Mouse (Mus musculus) cerebellum, adult 2 months (tissue): Measurements from ENCODE around the gene Plekha3. TPM values are rescaled to one million over a fixed set of nuclear protein-coding genes. Genes with fewer than 3 reads are reported as not detected.
A peak's percentile ranks its signal among the peaks of the same experiment; 100 is the strongest.

Experiments
- DNase-seq, 2 experiments: peaks; one replicate each; pipeline ENCODE4 v3.0.0; 2021
- H3K27ac ChIP-seq: fragments of 200-500 bp; 2 replicates; pipeline ENCODE4 v1.5.1; 2012; ENCODE audit warnings: low read length, control low read depth, inconsistent platforms; ENCODE audit not compliant: insufficient read depth
- H3K27me3 ChIP-seq: fragments of 200-500 bp; 2 replicates; pipeline ENCODE4 v1.6.1; 2012; ENCODE audit warnings: inconsistent platforms, mild to moderate bottlenecking, low read length, moderate library complexity; ENCODE audit not compliant: control insufficient read depth, insufficient read depth
- H3K4me1 ChIP-seq: fragments of 200-500 bp; 2 replicates; pipeline ENCODE4 v1.6.1; 2011; ENCODE audit warnings: low read length; ENCODE audit not compliant: control insufficient read depth, insufficient read depth
- H3K4me3 ChIP-seq: fragments of 200-500 bp; replicated peaks from 2 replicates; pipeline ENCODE3; 2011; ENCODE audit warnings: mild to moderate bottlenecking, low read depth, low read length, control low read depth; ENCODE audit not compliant: insufficient read depth
- CTCF ChIP-seq: fragments of 200-500 bp; IDR thresholded peaks from 2 replicates; pipeline ENCODE4 v1.5.1; 2011; ENCODE audit warnings: low read depth, mild to moderate bottlenecking, control low read depth, low read length, moderate library complexity, borderline replicate concordance; ENCODE audit not compliant: insufficient read depth
- POLR2A ChIP-seq: fragments of 200-500 bp; IDR thresholded peaks from 2 replicates; pipeline ENCODE4 v1.6.1; 2011; ENCODE audit warnings: low read length, control low read depth, borderline replicate concordance; ENCODE audit not compliant: insufficient read depth
- WGBS: fragments of 180-500 bp; shearing (Covaris S2); methylation state at CpG from one replicate; pipeline ENCODE4 v1.1.7; 2018; 5-methylcytosine and 5-hydroxymethylcytosine counted together
- polyA plus RNA-seq: library from polyadenylated mRNA; depleted of rRNA; stranded (reverse); fragments of >200 nt; gene quantifications from 2 replicates; pipeline ENCODE4 v1.2.3, GENCODE M21; 2012; rRNA removed

Gene Plekha3
- 36.8 and 37.8 TPM in 2 replicates for polyA plus RNA-seq

DNA sequence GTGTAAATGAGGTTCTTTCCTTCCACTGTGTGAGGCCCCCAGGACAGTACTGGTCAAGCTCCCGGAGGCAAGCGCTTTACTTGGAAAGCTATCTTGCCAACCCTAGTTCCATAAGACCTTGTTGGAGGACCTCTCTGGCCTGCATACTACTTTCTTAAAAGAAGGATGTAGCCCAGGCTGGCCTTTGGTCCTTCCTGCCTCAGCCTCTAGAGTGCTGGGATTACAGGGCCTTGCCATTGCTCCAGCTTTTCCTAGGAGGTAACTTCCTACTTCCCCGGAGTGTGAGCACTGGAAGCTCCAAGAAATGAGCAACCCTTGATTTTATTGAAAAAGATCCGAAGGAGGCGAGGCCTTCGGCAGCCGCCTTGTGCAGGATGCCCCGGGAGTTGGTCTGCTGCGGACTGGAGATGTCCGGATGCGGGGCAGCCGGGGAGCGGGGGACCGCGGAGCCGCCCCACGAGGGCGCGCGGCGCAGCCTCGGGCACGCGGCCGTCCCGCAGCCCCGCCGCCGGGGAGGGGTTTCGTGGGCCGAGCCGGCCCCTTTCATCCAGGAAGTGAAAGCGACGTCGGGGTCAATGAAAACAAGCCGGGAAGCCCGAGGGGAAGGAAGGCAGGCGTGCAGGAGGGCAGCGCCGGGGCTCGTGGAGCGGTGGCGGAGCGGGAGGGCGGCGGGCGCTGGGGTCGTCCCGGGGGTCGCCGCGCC, at the start of gene Plekha3:
TSS of gene Plekha3 (plus strand) at position 557 of the 703 bp plus-strand sequence.
- peak within 1 kb of the TSS; percentile 62 for H3K27ac ChIP-seq
- H3K4me1 ChIP-seq: no peaks in the 10 kb centered on the region
- TF ChIP-seq CTCF (no peak), POLR2A (peak; percentile 55; the same call in 1 of the 2 replicates)
- peak within 1 kb of the TSS; percentile 65 for H3K4me3 ChIP-seq
- 5% methylated on average over 46 of the region's 52 CpGs for WGBS
- DNase-seq: peak; percentile 84 to 86
- no peaks in the 10 kb centered on the region for H3K27me3 ChIP-seq

GRCm38 (mm10) chr2:76630293-76630692, 44.8 kb upstream of the Plekha3 start:
- Histone ChIP-seq H3K27me3 (no peaks in the 10 kb centered on the region), H3K27ac (no peak overlapping the region), H3K4me1 (no peaks in the 10 kb centered on the region), H3K4me3 (no peak overlapping the region)
- WGBS: 97% methylated on average over 12 of the region's 12 CpGs
- TF ChIP-seq POLR2A: no peak
- TF ChIP-seq CTCF: no peak
- no peak for DNase-seq

GRCm38 (mm10) chr2:76631600-76631999, 43.5 kb upstream of the Plekha3 start:
- no peak for DNase-seq
- no peak overlapping the region for H3K27ac ChIP-seq
- no peaks in the 10 kb centered on the region for H3K27me3 ChIP-seq
- no peak overlapping the region for H3K4me3 ChIP-seq
- TF ChIP-seq CTCF (no peak), POLR2A (no peak)
- 52% methylated on average over 4 of the region's 4 CpGs for WGBS
- no peaks in the 10 kb centered on the region for H3K4me1 ChIP-seq

DNA sequence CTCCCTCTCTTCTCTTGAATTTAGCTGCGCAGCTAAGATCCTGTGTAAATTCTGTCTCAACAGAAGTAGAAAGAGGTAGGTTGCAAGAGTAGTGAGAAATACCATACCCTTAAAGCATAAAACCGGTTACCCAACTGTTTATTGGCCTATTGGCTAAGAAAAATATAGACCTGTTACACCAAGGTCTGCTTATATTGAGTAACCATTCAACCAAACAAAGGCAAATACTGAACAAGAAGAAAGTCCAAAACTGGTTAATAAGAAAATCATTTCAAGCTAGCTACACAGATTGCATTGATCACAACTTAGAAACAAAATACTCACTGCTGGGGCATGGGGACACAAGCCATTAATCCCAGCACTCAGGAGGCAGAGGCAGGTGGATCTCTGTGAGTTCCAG, 35.4 kb upstream of the Plekha3 start:
- Histone ChIP-seq H3K27me3 (no peaks in the 10 kb centered on the region), H3K27ac (no peak overlapping the region), H3K4me1 (no peaks in the 10 kb centered on the region), H3K4me3 (no peak overlapping the region)
- DNase-seq: no peak
- no peak for TF ChIP-seq CTCF
- no peak for TF ChIP-seq POLR2A
- 95% methylated on average over 2 of the region's 2 CpGs for WGBS

GRCm38 (mm10) chr2:76643801-76644200, 31.3 kb upstream of the Plekha3 start:
- Histone ChIP-seq H3K4me1 (no peaks in the 10 kb centered on the region), H3K27me3 (no peaks in the 10 kb centered on the region), H3K27ac (no peak overlapping the region), H3K4me3 (no peak overlapping the region)
- TF ChIP-seq CTCF (no peak), POLR2A (no peak)
- no peak for DNase-seq

DNA sequence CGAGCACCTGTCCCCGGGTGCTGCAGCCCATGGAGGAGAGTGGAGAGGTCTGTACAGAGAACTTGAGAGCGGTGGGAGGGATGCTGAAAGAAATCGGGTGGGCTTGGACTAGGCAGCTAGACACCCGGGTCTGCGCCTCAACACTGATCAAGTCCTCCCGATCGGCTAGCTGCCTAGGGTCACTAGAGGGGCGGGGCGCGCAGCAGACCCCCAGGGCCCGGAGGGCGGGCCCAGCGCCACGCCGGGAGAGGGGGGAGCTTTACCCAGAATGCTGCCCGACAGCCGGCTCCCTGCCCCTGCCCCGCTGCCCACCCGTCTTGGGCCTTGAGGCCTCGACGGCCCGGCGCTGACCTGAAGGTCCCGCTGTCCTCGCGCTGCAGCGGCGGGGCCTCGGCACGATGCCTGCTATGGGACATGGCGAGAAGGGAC, 27.6 kb upstream of the Plekha3 start:
- no peak for TF ChIP-seq CTCF
- TF ChIP-seq POLR2A: no peak
- no peaks in the 10 kb centered on the region for H3K4me1 ChIP-seq
- H3K27ac ChIP-seq: no peak overlapping the region
- H3K27me3 ChIP-seq: no peaks in the 10 kb centered on the region
- no peak for DNase-seq
- peak overlapping the region; percentile 80 for H3K4me3 ChIP-seq
- 0% methylated on average over 32 of the region's 32 CpGs for WGBS

- no peaks in the 10 kb centered on the region for H3K27me3 ChIP-seq
- peak within 1 kb of the TSS; percentile 68 for H3K27ac ChIP-seq
- TF ChIP-seq POLR2A (peak; percentile 62), CTCF (no peak)
- 1% methylated on average over 42 of the region's 42 CpGs for WGBS
- H3K4me3 ChIP-seq: peak within 1 kb of the TSS; percentile 80
- H3K4me1 ChIP-seq: no peaks in the 10 kb centered on the region
- DNase-seq: peak; percentile 96 to 97
These were observed 27.1 kb upstream of the Plekha3 start, which contains the start of the genes Prkra and Pjvk for GRCm38 (mm10) chr2:76647883-76648570. Gene Prkra, minus strand, starts transcription at chr2:76648015. Gene Pjvk, plus strand, starts transcription at chr2:76648476.
